Mouse (Mus musculus) kidney, adult 8-10 months (tissue): ENCODE measurements at regions not wholly inside any gene's neighbourhood (a gene's known extent, or its start where the extent isn't known, plus 50 kb on each side); places are given as distances from the start of the nearest gene placed in this dataset.
"Not testable (repeated sequence)": the region's sequence is repeated elsewhere in the genome, so short reads cannot be mapped to it uniquely, and the experiment has no call there.

ENCODE experiments used
- DNase-seq, 2 experiments: peaks; one replicate each; pipeline ENCODE4 v3.0.0; 2022

DNA sequence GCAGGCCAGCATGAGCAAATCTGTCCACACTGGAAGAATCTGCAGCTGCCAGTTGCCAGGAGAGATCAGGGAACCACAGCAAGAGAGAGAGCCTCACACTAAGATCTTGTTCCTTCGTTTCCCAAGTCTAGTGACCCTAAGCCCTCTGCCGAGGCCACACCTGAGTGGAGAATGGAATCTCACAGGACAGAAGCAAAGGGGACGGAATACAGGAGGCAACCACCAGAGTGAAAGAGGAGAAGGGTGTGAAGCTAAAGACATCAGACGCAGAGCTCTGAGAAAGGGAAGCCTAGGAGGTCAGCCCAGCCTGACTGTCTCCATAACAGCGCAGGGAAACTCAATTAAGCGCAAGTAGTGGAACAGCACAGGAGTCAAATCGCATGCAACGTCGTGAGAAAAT lies 75.0 kb downstream of the Suds3 start:
- DNase-seq: no peak

DNA sequence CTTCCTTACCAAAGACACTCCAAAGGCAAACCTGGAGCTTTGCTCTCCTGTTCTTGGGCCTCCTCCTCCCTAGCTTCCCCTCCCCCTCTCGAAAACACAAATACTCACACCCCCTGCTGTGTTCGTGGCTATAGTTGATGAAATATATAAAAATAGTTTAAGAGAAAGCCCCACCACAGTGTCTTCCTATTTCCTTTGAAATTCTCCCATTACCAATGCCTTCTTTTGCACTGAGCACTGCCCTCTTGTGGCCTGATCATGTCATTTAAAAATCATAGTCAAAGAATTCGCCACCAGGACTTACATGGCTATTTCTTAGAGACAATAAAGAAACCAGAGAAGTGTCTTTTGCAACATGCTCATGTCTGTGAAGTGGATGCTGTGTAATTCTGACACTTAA lies 78.7 kb downstream of the Suds3 start:
- peak in 1 of 2 experiments; percentile 15 for DNase-seq

DNA sequence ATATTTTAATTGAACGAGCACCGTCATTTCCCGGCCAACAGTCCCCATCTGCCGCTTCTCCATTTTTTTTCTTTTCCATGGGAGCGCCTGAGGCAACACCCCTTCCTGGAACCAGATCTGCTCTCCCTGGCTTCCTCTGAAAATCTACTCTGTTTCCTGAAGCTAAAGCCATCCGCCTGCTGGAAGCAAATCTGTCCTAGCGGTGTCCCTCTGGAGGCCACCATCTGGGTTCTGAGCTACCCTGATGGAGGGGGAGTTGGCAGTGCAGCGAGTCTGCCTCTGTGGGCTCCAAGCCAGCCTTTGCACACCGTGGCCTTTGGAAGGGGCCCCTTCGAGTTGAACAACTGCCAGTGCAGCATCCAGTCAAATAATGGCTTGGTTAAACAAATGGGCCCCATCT lies 83.8 kb downstream of the Suds3 start:
- no peak for DNase-seq

DNA sequence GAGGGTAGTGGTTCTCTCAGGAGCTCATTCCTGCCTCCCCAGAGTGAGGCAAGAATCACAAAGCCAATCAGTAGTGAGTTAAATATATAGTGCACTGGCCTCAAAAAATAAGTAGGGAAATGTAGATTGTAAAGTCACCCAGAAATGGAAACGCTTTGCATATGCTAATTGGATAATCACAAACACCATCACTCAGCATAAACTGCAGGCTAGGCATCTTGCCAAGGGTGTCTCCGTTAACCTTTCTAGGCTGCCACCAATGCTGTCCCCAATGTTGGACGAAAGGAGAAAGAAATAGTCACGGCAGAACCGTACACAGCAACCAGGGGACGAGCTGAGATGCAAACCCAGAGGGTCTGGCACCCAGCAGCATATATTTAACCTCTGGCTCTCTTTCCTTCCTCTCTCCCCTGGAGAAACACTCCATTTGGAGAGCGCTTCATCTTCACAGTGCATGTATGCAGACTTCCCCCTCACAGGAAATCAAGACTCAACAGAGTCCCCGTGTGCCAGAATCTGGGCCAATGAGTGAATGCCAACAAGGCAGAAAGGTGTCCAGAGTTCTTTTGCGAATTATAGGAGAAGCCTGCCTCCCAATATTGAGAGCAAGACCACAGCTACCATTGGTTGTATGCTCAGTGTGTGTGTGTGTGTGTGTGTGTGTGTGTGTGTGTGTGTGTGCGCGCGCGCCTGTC lies 90.1 kb downstream of the Suds3 start:
- no peak for DNase-seq

DNA sequence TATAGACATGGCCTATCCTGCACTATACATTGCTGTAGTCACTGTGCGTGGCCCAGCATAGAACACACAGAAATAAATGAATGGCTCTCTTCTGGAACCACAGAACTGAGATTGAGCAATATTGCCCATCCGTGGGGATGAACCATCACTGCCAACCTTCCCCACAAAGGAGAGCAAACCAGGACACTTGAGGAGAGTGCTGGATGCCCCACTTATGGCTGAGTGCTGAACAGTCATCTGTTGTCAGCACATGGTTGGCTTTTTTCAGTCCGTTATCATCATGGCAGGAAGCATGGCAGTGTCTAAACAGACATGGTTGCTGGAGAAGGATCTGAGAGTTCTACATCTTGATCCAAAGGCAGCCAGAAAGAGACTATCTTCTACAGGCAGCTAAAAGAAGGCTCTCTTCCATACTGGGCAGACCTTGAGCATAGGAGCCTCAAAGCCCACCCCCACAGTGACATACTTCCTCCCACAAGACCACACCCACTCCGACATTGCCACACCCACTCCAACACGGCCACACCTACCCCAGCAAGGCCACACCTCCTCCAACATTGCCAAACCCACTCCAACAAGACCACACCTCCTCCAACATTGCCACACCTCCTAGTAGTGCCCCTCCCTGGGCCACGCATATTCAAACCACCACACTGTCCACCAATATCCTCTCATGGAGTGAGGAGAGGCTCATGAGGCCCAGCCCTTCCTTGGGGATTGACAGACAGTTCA lies 97.3 kb downstream of the Suds3 start:
- no peak for DNase-seq

DNA sequence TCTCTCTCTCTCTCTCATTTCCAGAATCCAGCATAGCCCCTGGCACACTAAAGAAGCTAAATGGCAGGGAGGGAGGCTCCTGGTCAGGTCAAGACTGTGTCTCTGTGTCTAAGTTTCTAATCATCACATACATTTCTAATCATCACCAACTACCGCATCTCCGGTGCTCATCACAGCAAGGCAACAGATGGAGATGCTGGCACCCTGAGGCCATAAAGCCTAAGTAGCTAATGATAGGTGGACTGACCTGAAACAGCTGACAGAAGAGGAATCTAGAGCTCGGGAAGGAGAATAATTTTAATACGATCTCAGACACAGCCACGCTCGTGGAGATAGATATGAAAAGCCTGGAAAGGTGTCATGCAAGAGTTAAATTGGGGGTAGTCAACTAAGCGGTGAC lies 104.8 kb downstream of the Suds3 start:
- no peak for DNase-seq

DNA sequence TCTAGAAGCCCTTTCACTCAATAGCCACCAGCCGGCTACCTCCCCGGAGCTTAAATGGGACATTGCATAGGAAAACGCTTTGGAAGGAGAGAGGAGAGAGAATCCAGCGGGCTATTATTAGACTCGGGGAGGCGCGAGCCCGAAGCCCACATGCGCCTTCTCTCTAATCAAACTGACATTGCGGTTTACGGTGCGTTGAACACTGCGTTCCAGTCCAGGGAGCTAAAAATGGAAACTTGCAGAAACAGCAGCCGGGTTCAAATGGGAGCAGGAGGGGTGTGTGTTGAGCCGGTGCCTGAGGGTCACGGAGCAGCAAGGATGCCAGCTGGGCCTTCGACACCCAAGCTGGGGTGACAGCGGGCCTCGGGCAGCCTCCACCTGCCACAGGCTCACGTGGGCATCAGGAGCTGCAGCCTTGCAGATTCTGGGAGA lies 115.1 kb downstream of the Suds3 start:
- no peak for DNase-seq

DNA sequence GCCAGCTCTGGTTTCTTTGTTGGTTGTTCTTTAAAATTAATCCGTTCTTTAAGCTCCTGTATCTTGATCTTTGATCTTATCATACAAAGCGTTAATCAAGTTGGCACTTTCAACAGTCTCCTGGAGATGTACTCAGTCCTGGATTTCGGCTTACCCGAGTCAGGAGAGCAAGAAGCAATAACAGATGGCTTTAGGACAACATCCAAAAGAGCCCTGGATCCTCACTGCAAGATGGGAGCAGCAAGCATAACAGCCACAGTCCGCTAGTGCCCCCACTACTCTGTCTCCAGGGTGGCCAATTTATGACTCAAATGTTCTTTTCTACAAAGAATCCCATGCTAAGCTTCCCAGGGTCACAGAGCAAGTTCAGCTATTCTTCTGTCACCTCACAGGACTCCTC lies 121.4 kb downstream of the Suds3 start:
- DNase-seq: no peak

DNA sequence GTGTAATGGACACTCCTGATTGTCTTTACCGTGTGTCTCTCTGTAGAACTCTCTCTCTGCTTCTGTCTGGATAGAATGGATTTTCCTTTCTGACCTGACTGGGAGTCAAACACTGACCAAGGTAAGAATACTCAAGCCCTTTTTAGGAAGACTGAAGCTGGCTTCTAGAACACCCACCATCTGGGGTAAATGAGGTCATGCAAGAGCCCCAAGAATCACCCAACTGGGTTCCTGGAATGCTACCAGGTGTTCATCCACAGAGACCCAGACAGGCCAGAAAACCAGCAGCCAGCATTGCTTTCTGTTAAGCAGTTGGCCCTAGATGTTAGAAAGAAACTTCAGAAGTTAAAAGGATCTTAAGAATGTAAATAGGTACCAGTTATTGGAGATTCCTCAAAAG lies 122.2 kb downstream of the Suds3 start:
- no peak for DNase-seq

DNA sequence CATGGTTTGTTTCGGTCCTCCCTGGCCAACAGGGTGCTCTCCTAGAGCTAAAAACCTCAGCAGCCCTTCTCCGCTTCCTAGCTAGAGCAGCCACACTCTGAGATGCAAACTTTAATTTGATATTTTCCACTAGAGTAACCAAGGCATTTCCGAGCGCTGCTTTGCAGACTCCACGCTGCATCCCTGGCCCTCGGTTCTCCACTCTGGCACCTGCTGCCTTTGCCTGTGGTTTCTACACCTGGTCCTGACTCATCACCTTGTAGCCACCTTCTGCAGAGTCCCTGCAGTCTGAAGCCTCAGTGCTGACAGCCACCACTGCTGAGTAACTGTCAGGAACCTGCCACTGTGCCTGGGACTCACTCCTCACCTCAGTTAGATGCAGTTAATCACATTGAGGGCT lies 124.5 kb downstream of the Suds3 start:
- DNase-seq: no peak

DNA sequence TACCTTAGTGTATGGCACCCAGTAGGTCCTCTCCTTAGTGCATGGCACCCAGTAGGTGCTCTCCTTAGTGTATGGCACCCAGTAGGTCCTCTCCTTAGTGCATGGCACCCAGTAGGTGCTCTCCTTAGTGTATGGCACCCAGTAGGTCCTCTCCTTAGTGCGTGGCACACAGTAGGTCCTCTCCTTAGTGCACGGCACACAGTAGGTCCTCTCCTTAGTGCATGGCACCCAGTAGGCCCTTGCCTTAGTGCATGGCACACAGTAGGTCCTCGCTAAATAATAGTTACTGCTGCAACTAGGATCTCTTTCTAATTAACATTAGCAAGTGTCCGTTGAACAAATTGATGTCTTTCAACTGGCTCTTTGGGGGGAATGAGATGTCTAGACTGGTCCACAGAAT lies 144.4 kb downstream of the Suds3 start:
- not testable (repeated sequence) for DNase-seq

DNA sequence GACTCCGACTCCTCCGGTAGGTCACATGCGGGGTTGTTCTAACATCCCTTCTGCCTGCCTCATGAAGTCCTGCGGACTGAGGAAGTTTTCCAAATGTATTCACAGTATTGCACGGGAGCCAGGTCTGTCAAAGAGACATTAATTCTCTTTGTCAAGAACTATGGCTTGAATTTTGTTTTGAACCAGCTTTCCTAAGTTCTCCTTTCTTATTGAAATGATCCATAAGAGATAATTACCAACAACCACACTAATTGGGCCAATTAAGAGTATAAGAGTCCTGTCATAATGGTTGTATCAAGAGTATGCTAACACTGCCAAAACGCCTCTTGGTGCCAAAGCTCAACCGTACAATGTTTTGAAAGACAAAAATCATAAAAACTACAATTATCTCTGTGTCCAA lies 151.7 kb downstream of the Suds3 start:
- DNase-seq: no peak

DNA sequence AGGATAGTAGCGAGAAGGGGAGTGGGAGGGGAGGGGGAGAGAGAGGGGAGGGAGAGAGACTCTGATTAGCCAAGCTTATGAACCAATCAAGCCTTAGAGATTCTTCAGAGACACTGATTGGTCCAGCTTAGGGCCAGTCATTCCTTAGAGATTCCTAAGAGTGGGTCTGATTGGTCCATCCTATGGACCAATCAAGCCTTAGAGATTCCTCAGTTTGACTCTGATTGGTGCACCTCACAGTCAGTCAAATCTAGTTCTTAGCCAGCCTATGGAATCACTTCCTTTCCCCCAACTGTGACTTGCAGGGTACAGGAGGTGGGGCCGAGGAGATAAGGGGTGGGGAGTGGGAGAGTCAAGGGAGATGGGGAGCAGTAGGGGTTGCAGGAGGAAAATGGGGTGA lies 152.8 kb downstream of the Suds3 start:
- DNase-seq: no peak

DNA sequence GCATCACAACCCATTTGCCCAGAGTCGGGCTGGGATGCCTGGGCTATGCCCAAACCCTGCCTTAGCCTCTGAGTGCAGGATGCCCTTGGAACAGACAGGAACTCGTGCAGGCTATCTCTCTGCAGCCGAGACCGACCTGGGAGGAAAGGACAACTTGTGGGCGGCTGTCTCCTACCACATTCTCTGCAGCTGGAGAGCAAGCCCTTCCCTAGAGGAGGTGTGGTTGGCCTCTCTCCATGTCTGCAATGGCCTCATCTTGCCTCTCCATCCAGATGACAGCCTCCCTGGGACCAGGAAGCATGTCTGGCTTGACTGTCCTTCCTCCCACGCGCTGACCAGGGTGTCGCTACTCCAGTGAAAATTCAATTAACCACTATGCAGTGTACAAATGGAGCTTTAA lies 155.9 kb downstream of the Suds3 start:
- no peak for DNase-seq

DNA sequence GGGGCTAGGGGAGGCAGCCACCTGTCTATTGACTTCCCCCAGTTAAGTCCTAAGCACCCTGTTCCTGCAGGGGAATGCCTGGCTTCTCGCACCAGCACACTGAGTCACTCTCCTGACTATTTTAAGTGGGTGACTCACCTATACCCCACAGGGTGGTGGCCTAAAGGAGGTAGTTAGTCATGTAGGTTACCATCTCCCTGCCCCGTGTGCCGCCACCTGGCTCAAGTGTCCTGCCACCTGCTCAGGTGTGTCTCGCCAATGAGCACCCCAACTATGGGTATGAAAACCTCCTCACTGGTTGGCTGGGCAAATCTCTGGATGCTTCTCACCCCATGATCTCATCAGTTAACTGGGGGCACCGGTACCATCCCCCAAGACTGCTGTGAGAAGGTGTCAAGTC lies 157.8 kb downstream of the Suds3 start:
- no peak for DNase-seq

DNA sequence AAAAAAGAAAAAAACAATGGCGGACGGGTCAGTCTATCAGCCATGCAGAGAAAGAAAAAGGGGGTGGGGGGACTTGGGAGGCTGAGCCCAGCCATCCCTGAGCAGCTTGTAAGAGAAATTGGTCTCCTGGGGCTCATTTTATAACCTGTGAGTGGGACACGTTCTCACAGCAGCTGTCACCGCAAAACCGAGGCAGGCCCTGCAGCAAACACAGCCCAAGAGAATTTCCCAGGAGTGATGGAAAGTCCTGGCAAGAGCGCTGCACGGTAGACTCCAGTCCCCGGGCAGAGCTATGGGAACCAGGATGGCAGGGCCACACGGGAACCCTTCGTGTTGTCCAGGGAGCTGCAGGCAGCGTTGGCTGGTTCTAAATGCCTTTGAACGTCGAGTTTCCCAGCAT lies 159.3 kb downstream of the Suds3 start:
- DNase-seq: no peak

DNA sequence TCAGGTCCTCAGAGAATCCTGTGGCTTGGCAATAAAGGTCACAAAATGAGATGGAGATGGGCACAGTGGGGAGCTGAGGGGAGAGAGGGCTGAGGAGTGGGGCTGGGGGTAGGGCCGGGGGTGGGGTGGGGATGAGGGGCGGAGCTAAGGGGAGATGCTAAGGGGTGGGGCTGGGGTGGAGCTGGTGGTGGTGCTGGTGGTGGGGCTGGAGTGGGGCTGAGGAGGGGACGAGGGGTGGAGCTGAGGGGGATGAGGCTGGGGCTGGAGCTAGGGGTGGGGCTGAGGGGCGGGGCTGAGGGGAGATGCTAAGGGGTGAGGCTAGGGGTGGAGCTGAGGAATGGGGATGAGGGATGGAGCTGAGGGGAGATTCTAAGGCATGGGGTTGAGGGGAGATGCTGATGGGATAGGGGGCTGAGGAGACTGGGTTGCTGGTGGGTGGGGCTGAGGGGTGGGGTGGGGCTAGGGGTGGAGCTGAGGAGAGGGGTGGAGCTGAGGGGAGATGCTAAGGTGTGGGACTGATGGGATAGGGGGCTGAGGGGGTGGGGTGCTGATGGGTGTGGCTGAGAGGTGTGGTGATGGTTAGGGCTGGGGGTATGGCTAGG lies 165.5 kb downstream of the Suds3 start:
- no peak for DNase-seq

DNA sequence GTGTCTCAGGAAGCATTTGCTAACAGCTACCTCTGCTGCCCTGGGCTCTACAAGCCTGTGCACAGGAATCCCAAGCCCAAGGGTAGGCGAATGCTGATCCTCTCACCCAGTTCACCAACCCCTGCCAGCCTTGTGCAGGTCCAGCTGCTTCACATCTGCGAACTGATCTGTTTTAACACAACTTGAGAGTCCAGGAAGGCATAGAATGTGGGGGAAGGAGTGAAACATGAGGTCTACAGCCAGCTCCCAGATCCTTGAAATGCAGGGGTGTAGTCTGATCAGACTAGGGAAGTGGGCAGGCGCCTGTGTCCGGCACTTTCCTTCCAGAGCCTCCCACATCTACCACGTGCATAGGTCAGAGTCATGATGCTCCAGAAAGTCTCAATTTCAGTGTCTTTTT lies 181.3 kb downstream of the Suds3 start:
- DNase-seq: no peak

DNA sequence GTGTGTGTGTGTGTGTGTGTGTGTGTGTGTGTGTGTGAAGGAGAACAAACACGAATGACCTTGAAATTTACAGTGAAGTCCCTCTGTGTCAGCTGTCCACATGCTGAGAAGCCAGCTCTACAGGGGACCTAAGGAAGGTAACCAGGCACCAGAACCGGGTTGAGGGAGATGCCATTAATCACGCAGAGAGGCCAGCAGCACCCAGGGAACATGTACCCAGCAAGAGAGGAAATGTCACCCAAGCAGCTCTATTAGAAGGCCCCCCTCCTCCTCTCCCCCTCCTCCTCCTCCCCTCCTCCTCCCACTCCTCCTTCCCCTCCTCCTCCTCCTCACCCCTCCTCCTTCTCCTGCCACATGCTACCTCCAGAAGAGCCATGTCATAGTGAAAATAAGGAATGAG lies 181.8 kb downstream of the Suds3 start:
- DNase-seq: no peak

DNA sequence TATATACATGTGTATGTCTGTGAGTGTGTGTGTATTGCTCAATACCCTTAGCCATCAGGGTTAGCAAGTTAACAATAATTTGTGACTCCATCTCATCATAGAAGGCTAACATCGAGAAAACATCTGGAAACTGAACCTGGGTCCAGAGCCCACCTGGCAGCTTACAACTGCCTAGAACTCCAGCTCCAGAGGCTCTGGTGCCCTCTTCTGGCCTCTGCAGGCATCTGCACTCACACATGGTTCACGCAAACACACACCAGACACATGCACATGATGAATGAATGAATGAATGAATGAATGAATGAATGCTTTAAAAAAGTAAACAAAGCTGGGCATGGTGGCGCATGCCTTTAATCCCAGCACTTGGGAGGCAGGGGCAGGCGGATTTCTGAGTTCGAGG lies 182.8 kb downstream of the Suds3 start:
- no peak for DNase-seq

DNA sequence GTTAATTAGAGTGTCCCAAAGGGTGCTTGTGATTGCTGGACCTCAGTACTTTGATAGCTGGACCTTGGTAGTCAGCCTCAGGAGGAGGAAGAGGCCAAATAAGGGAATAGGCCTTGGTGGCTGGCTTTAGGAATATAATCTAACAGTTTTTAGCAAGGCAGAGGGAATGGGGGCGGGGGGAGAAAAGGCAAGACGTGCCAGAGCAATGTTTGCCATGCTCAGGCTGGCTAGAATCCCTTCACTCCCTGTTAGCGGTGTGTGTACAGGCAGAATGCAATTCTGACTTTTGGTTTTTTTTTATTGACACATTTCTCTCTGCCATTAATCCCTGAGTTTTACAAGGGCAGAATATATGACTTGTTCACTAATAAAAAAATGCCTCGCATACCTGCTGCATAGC lies 192.2 kb downstream of the Suds3 start:
- DNase-seq: no peak

DNA sequence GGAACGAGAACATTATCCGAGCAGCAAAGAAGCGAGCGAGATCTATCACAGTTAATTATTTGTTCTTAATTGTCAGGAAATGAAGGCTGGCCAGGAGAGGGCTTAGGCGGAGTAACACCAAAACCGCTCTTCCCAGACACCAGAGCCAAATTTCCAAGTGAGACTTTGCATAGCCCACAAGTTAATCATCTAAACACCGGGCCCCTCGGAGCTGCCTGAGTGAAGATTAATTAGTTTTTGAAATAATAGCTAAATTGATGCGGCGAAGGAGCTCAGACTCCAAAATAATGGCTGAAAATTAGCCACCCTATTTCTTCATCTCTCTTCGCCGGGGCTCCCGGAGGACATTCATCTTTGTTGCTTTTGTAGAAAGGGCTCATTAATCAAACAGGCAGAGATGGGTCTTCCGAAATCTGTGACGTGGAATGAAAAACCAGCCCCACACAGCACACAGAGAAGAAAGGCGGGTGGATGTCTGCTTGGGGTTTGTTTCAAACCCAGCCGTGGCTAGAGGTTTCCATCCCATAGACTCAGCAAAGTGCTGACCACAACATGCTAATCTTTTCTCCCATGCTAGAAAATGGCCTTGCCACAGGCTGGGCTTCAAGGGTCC lies 193.7 kb downstream of the Suds3 start:
- no peak for DNase-seq

DNA sequence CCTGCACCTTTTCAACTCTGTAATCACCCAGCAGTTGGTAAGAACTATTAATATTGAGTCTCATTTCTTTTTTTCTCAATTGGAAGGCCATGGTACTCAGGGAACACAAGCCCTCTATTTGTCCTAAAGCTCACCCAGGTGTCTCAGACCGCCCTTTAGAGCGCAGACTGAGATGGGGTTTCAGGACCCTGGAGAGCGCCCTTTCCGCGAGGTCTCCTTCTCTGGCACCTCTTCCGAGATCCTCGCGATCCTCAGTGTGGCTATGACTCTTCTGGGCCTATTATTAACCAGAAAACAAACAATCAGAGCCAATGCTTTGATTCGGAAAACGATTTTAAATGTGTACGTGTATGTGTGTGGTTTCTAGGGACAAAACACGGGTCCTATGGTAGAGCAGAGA lies 201.0 kb downstream of the Suds3 start:
- DNase-seq: peak in 1 of 2 experiments; percentile 2

DNA sequence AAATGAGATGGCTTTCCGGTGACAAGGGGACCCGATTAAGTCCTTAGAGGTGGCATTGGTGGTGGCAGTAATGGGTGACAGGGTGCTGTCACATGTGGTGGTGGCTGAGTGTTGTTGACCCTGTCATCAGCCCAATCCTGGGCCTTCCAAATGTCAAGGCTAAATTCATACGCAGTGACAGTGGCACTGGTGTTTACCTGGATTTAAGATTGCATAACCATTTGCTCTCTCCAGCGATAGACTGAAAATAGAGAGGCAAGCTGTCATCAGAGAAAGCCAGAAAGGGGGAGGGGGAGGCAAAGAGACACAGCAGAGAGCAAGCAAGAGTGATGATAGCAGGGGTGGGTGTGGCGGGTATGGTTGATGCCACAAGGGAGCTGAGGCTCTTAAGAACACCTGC lies 215.1 kb downstream of the Suds3 start:
- DNase-seq: no peak
